Mouse (Mus musculus): Measurements from ENCODE around the gene Kcnt2. TPM values are rescaled to one million over a fixed set of nuclear protein-coding genes. Genes with fewer than 3 reads are reported as not detected.

Gene Kcnt2
- polyA plus RNA-seq, 1 experiment from 2014 or later: 0.74 TPM

DNA sequence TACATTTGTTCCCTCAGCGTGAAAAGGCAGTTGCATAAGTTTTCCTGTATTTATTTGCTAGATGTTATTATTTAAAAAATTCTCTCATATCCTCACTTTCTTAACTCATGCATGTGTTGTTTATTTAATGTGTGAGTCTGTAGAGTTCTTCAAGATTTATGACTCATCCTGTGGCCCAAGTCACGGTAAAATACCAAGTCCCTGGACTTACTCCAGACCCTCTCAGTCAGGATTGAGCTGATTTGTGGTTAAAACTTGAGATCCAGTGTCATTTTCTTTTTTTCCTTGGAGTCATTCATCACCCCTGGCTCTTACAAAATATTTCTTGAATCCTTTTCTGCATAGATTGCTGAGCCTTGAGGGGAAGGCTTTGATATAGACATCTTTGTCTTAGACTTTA lies 60.4 kb downstream of the Kcnt2 start:
- no peaks in the 10 kb centered on the region for H3K36me3 ChIP-seq (ENCODE audit: control insufficient read depth, insufficient read depth, low read length)
- H3K27me3 ChIP-seq (ENCODE audit: control insufficient read depth, insufficient read depth, low read length): no peaks in the 10 kb centered on the region
- H3K4me3 ChIP-seq (ENCODE audit: control insufficient read depth in 1 of 2, insufficient read depth in 1 of 2, low read depth in 1 of 2, low read length in 2 of 2): no peak overlapping the region
- H3K4me1 ChIP-seq (ENCODE audit: control insufficient read depth in 2 of 2, insufficient read depth in 2 of 2, low read length in 2 of 2): no peaks in the 10 kb centered on the region
- WGBS: 68% methylated on average over 2 of the region's 2 CpGs
- H3K27ac ChIP-seq (replicated peaks in 1 of 2; ENCODE audit: control insufficient read depth in 1 of 2, insufficient read depth in 1 of 2, low read depth in 2 of 2, low read length in 2 of 2): no peak overlapping the region
- H3K4me2 ChIP-seq (ENCODE audit: low read length): no peak overlapping the region
- peaks cover 11% of the 10 kb centered on the region; the same call in 1 of the 2 replicates for H3K9me3 ChIP-seq (ENCODE audit: control insufficient read depth, low read length)
- no peak for ATAC-seq (ENCODE audit: insufficient number of reproducible peaks, insufficient read depth, low FRiP score, low read depth)
- no peak overlapping the region for H3K9ac ChIP-seq (ENCODE audit: low read length)

DNA sequence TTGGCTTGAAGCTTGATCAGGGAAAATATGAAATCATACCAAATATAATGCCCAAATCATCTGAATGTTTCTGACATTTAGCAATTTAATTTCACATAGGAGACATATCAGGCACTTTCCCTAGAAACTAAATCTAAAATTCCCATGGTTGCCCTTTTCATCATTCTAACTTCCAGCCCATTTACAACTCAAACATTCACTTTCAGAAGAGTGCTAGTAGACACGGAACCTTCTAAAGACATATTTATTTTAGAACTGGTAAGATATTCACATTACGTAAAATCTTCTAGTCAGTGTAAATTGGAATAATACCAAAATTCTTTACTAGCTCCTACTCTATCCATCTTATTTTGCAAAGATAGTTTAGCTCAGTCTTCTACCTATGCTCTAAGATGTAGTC lies 64.8 kb downstream of the Kcnt2 start:
- H3K4me2 ChIP-seq (ENCODE audit: low read length): no peak overlapping the region
- 85% methylated on average over 2 of the region's 2 CpGs for WGBS
- no peak for ATAC-seq (ENCODE audit: insufficient number of reproducible peaks, insufficient read depth, low FRiP score, low read depth)

DNA sequence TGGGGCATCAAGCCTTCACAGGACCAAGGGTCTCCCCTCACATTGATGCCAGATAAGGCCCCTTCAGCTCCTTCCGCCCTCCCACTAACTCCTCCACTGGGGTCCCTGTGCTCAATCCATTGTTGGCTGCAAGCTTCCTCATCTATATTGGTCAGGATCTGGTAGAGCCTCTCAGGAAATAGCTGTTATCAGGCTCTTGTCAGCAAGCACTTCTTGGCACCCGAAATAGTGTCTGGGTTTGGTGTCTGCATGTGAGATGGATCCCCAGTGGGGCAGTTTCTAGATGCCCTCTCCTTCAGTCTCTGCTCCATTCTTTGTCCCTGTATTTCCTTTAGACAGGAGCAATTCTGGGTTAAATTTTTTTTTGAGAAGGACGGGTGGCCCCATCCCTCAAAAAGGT lies 79.1 kb downstream of the Kcnt2 start:
- Histone ChIP-seq H3K4me1 (ENCODE audit: control insufficient read depth in 2 of 2, insufficient read depth in 2 of 2, low read length in 2 of 2) (peaks cover 2 to 3% of the 10 kb centered on the region in 2 experiments; a peak in 3 of 4 replicates), H3K9ac (ENCODE audit: low read length) (no peak overlapping the region), H3K36me3 (ENCODE audit: control insufficient read depth, insufficient read depth, low read length) (no peaks in the 10 kb centered on the region), H3K27ac (replicated peaks in 1 of 2; ENCODE audit: control insufficient read depth in 1 of 2, insufficient read depth in 1 of 2, low read depth in 2 of 2, low read length in 2 of 2) (no peak overlapping the region), H3K27me3 (ENCODE audit: control insufficient read depth, insufficient read depth, low read length) (no peaks in the 10 kb centered on the region), H3K4me3 (ENCODE audit: control insufficient read depth in 1 of 2, insufficient read depth in 1 of 2, low read depth in 1 of 2, low read length in 2 of 2) (no peak overlapping the region), H3K9me3 (ENCODE audit: control insufficient read depth, low read length) (no peaks in the 10 kb centered on the region), H3K4me2 (ENCODE audit: low read length) (no peak overlapping the region)
- 30% methylated on average over 3 of the region's 3 CpGs for WGBS
- ATAC-seq (ENCODE audit: insufficient number of reproducible peaks, insufficient read depth, low FRiP score, low read depth): no peak

More for the DNA sequence above, 64.8 kb downstream of the Kcnt2 start:
- H3K9ac ChIP-seq (ENCODE audit: low read length): no peak overlapping the region
- no peaks in the 10 kb centered on the region for H3K9me3 ChIP-seq (ENCODE audit: control insufficient read depth, low read length)
- no peaks in the 10 kb centered on the region for H3K27me3 ChIP-seq (ENCODE audit: control insufficient read depth, insufficient read depth, low read length)
- no peak overlapping the region for H3K4me3 ChIP-seq (ENCODE audit: control insufficient read depth in 1 of 2, insufficient read depth in 1 of 2, low read depth in 1 of 2, low read length in 2 of 2)
- no peak overlapping the region for H3K27ac ChIP-seq (replicated peaks in 1 of 2; ENCODE audit: control insufficient read depth in 1 of 2, insufficient read depth in 1 of 2, low read depth in 2 of 2, low read length in 2 of 2)
- no peaks in the 10 kb centered on the region for H3K36me3 ChIP-seq (ENCODE audit: control insufficient read depth, insufficient read depth, low read length)
- H3K4me1 ChIP-seq (ENCODE audit: control insufficient read depth in 2 of 2, insufficient read depth in 2 of 2, low read length in 2 of 2): no peaks in the 10 kb centered on the region

DNA sequence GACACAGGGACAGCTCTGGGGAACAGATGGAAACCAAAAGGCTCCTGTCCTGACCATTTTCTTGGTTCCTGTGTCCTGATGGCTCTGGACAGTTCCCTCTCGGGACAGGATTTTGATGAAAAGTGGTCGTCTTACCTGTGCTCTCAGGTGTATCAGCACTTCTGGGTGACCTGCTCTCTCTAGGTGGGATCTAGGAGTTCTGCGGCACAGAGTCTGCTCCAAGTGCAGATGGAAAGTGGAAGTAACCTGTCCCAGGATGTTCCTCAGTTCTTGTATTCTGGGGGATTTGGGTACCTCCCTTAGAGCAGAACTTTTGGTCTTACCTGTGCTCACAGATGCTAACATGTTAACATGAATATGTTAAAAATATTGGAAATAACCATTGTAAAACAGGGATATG lies 80.8 kb downstream of the Kcnt2 start:
- Histone ChIP-seq H3K4me1 (ENCODE audit: control insufficient read depth in 2 of 2, insufficient read depth in 2 of 2, low read length in 2 of 2) (peaks cover 2 to 3% of the 10 kb centered on the region in 2 experiments; a peak in 3 of 4 replicates), H3K27me3 (ENCODE audit: control insufficient read depth, insufficient read depth, low read length) (no peaks in the 10 kb centered on the region), H3K4me2 (ENCODE audit: low read length) (no peak overlapping the region), H3K27ac (replicated peaks in 1 of 2; ENCODE audit: control insufficient read depth in 1 of 2, insufficient read depth in 1 of 2, low read depth in 2 of 2, low read length in 2 of 2) (no peak overlapping the region), H3K4me3 (ENCODE audit: control insufficient read depth in 1 of 2, insufficient read depth in 1 of 2, low read depth in 1 of 2, low read length in 2 of 2) (no peak overlapping the region), H3K36me3 (ENCODE audit: control insufficient read depth, insufficient read depth, low read length) (no peaks in the 10 kb centered on the region), H3K9me3 (ENCODE audit: control insufficient read depth, low read length) (no peaks in the 10 kb centered on the region), H3K9ac (ENCODE audit: low read length) (no peak overlapping the region)
- WGBS: 88% methylated on average over 3 of the region's 3 CpGs
- ATAC-seq (ENCODE audit: insufficient number of reproducible peaks, insufficient read depth, low FRiP score, low read depth): no peak

DNA sequence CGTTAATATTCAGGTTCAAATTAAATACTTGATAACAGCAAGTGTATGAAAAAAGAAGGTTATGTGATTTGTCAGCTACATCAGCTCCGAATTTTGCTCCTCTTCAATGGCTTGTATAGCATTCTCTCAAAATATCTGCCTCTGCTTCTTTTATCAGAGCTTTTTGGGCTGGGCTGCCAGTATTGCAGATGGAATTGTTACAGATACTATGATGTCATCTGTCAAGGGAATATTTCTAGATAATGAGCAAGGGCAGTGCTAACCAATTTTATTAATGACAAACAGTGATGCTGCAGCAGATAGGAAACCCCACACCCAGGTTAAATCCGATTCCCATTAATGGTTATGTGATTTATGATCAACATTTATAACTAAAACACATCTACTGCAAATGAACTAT lies 87.7 kb downstream of the Kcnt2 start:
- Histone ChIP-seq H3K4me2 (ENCODE audit: low read length) (no peak overlapping the region), H3K27ac (replicated peaks in 1 of 2; ENCODE audit: control insufficient read depth in 1 of 2, insufficient read depth in 1 of 2, low read depth in 2 of 2, low read length in 2 of 2) (no peak overlapping the region), H3K9ac (ENCODE audit: low read length) (no peak overlapping the region), H3K4me1 (ENCODE audit: control insufficient read depth in 2 of 2, insufficient read depth in 2 of 2, low read length in 2 of 2) (no peaks in the 10 kb centered on the region), H3K36me3 (ENCODE audit: control insufficient read depth, insufficient read depth, low read length) (no peaks in the 10 kb centered on the region), H3K27me3 (ENCODE audit: control insufficient read depth, insufficient read depth, low read length) (no peaks in the 10 kb centered on the region), H3K4me3 (ENCODE audit: control insufficient read depth in 1 of 2, insufficient read depth in 1 of 2, low read depth in 1 of 2, low read length in 2 of 2) (no peak overlapping the region), H3K9me3 (ENCODE audit: control insufficient read depth, low read length) (no peaks in the 10 kb centered on the region)
- no peak for ATAC-seq (ENCODE audit: insufficient number of reproducible peaks, insufficient read depth, low FRiP score, low read depth)
- 72% methylated on average over 3 of the region's 3 CpGs for WGBS

DNA sequence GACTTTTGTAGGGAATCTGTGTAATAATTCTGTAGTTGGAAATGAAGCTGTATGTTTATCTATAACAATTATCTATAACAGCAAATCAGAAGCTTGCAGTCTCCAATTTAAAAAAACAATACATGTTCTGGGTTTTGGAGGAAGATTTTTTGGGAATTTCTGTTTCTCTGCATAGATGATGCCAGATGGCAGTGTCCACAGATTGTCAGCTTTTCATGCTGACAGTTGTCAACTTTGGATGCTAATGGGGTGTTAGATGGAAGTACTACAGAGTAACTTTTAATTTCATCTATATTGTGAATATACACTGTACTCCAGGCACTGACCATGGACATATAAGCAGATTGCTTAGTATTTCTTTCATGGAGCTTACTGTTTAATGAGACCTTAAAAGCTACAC lies 92.5 kb downstream of the Kcnt2 start:
- H3K9me3 ChIP-seq (ENCODE audit: control insufficient read depth, low read length): no peaks in the 10 kb centered on the region
- no peaks in the 10 kb centered on the region for H3K27me3 ChIP-seq (ENCODE audit: control insufficient read depth, insufficient read depth, low read length)
- no peak for ATAC-seq (ENCODE audit: insufficient number of reproducible peaks, insufficient read depth, low FRiP score, low read depth)

DNA sequence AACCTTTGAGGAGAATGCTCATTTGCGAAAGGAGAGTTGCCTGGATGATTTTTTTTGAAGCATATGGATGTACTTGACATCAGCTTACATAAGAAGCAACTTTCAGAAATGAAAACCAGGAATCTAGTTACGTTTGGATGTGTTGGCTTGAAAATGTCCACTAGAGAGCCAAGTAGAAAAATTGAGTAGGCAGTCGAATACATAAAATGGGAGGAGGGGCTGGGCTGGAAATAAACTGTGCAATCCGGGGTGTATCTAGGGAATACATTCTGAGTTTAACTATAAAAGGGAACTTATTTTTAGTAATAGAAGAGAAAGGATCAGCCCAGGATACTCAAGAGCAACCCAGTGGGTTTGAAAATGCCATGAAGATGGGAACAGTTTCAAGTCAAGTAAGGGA lies 93.4 kb downstream of the Kcnt2 start:
- Histone ChIP-seq H3K36me3 (ENCODE audit: control insufficient read depth, insufficient read depth, low read length) (no peaks in the 10 kb centered on the region), H3K4me1 (ENCODE audit: control insufficient read depth in 2 of 2, insufficient read depth in 2 of 2, low read length in 2 of 2) (no peaks in the 10 kb centered on the region), H3K9me3 (ENCODE audit: control insufficient read depth, low read length) (no peaks in the 10 kb centered on the region), H3K9ac (ENCODE audit: low read length) (no peak overlapping the region), H3K4me2 (ENCODE audit: low read length) (no peak overlapping the region), H3K27me3 (ENCODE audit: control insufficient read depth, insufficient read depth, low read length) (no peaks in the 10 kb centered on the region), H3K4me3 (ENCODE audit: control insufficient read depth in 1 of 2, insufficient read depth in 1 of 2, low read depth in 1 of 2, low read length in 2 of 2) (no peak overlapping the region), H3K27ac (replicated peaks in 1 of 2; ENCODE audit: control insufficient read depth in 1 of 2, insufficient read depth in 1 of 2, low read depth in 2 of 2, low read length in 2 of 2) (no peak overlapping the region)
- 81% methylated on average over 4 of the region's 4 CpGs for WGBS
- no peak for ATAC-seq (ENCODE audit: insufficient number of reproducible peaks, insufficient read depth, low FRiP score, low read depth)

More for the DNA sequence above, 92.5 kb downstream of the Kcnt2 start:
- no peaks in the 10 kb centered on the region for H3K36me3 ChIP-seq (ENCODE audit: control insufficient read depth, insufficient read depth, low read length)
- H3K4me1 ChIP-seq (ENCODE audit: control insufficient read depth in 2 of 2, insufficient read depth in 2 of 2, low read length in 2 of 2): no peaks in the 10 kb centered on the region
- no peak overlapping the region for H3K9ac ChIP-seq (ENCODE audit: low read length)
- H3K27ac ChIP-seq (replicated peaks in 1 of 2; ENCODE audit: control insufficient read depth in 1 of 2, insufficient read depth in 1 of 2, low read depth in 2 of 2, low read length in 2 of 2): no peak overlapping the region
- H3K4me3 ChIP-seq (ENCODE audit: control insufficient read depth in 1 of 2, insufficient read depth in 1 of 2, low read depth in 1 of 2, low read length in 2 of 2): no peak overlapping the region
- no peak overlapping the region for H3K4me2 ChIP-seq (ENCODE audit: low read length)

DNA sequence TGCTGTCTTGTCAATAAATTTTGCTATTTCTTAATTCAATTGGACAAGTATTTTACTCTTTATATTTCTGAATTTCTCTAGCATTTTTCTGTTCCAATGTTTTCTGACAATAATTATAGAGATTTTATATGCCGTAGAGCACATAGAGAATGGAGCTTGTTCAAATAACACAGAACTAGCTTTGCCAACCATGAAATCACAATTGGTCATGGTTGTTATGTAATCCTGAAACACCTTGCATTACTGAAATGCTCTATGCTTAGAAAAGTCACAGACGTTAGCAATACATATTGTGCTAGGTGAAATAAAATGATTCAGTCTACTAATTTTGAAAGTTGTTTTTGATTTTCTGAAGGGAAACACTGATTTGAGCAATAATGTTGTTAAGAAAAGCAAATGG lies 118.8 kb downstream of the Kcnt2 start:
- Histone ChIP-seq H3K4me2 (ENCODE audit: low read length) (no peak overlapping the region), H3K4me1 (ENCODE audit: control insufficient read depth in 2 of 2, insufficient read depth in 2 of 2, low read length in 2 of 2) (no peaks in the 10 kb centered on the region), H3K4me3 (ENCODE audit: control insufficient read depth in 1 of 2, insufficient read depth in 1 of 2, low read depth in 1 of 2, low read length in 2 of 2) (no peak overlapping the region), H3K27ac (replicated peaks in 1 of 2; ENCODE audit: control insufficient read depth in 1 of 2, insufficient read depth in 1 of 2, low read depth in 2 of 2, low read length in 2 of 2) (no peak overlapping the region), H3K9me3 (ENCODE audit: control insufficient read depth, low read length) (no peaks in the 10 kb centered on the region), H3K9ac (ENCODE audit: low read length) (no peak overlapping the region), H3K36me3 (ENCODE audit: control insufficient read depth, insufficient read depth, low read length) (no peaks in the 10 kb centered on the region), H3K27me3 (ENCODE audit: control insufficient read depth, insufficient read depth, low read length) (no peaks in the 10 kb centered on the region)
- 84% methylated on average over 2 of the region's 2 CpGs for WGBS
- no peak for ATAC-seq (ENCODE audit: insufficient number of reproducible peaks, insufficient read depth, low FRiP score, low read depth)
